Mouse (Mus musculus) midbrain, embryonic 12.5 days (tissue): Measurements from ENCODE around the gene Tnni1. TPM values are rescaled to one million over a fixed set of nuclear protein-coding genes. Genes with fewer than 3 reads are reported as not detected.

Experiments used
- ATAC-seq: fragments of 200-750 bp; cut with Nextera tagmentation; 2 replicates; pipeline ENCODE4 v1.8.0; 2017; ENCODE audit warnings: low read depth, moderate TSS enrichment, moderate library complexity; ENCODE audit not compliant: low FRiP score
- H3K27ac ChIP-seq: fragments of 300-500 bp; sonication (generic); replicated peaks from 2 replicates; pipeline ENCODE4 v1.5.1; 2016; ENCODE audit warnings: mild to moderate bottlenecking
- H3K27me3 ChIP-seq: fragments of 300-500 bp; sonication (generic); 2 replicates; pipeline ENCODE4 v1.6.1; 2016; ENCODE audit warnings: mild to moderate bottlenecking
- H3K36me3 ChIP-seq: fragments of 300-500 bp; sonication (generic); 2 replicates; pipeline ENCODE4 v1.6.1; 2016
- H3K4me1 ChIP-seq: fragments of 300-500 bp; sonication (generic); 2 replicates; pipeline ENCODE4 v1.6.1; 2016
- H3K4me2 ChIP-seq: fragments of 300-500 bp; sonication (generic); replicated peaks from 2 replicates; pipeline ENCODE4 v1.6.1; 2016; ENCODE audit warnings: mild to moderate bottlenecking, moderate library complexity
- H3K4me3 ChIP-seq: fragments of 300-500 bp; sonication (generic); 2 replicates; pipeline ENCODE4 v1.5.1; 2016; ENCODE audit warnings: mild to moderate bottlenecking
- H3K9ac ChIP-seq: fragments of 300-500 bp; sonication (generic); replicated peaks from 2 replicates; pipeline ENCODE4 v1.6.1; 2016; ENCODE audit warnings: mild to moderate bottlenecking, moderate library complexity
- H3K9me3 ChIP-seq: fragments of 300-500 bp; sonication (generic); 2 replicates; pipeline ENCODE4 v1.6.1; 2016; ENCODE audit warnings: mild to moderate bottlenecking
- WGBS: fragments of 180-500 bp; shearing (Covaris S2); methylation state at CpG from one replicate; pipeline ENCODE4 v1.1.7; 2016; 5-methylcytosine and 5-hydroxymethylcytosine counted together
- polyA plus RNA-seq: library from polyadenylated mRNA; unstranded; fragments of >200 nt; fragmentation: Nextera tagmentation; extraction: Ambion mirVana; gene quantifications from 2 replicates; pipeline ENCODE4 v1.2.1, GENCODE M21; 2016

The Tnni1 gene
- polyA plus RNA-seq, 1 experiment from 2014 or later: 2.2 TPM

DNA sequence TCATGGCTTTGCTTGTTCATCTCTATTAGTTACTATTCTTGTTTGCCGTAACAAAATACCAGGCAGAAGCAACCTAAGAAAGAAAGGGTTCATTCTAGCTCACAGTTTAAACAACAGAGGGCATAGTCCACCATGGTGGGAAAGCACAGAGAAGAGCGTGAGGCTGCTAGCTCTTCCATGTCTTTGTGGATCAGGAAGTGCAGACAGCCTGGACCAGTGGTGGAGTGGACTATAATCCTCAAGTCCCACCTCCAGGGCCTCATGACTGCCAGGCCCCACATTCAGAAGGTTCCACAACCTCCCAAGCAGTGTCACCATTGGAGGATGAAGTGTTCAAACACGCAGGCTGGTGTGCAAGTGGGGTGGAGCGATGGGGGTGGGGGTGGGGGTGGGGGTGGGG is 74.0 kb downstream of the Tnni1 start:
- Histone ChIP-seq H3K4me1 (peaks cover 21% of the 10 kb centered on the region), H3K36me3 (no peaks in the 10 kb centered on the region), H3K9me3 (no peaks in the 10 kb centered on the region), H3K27ac (no peak overlapping the region), H3K4me2 (no peak overlapping the region), H3K4me3 (no peak overlapping the region), H3K27me3 (peaks cover 4% of the 10 kb centered on the region; the same call in 1 of the 2 replicates), H3K9ac (no peak overlapping the region)
- no peak for ATAC-seq
- 91% methylated on average over 4 of the region's 4 CpGs for WGBS

DNA sequence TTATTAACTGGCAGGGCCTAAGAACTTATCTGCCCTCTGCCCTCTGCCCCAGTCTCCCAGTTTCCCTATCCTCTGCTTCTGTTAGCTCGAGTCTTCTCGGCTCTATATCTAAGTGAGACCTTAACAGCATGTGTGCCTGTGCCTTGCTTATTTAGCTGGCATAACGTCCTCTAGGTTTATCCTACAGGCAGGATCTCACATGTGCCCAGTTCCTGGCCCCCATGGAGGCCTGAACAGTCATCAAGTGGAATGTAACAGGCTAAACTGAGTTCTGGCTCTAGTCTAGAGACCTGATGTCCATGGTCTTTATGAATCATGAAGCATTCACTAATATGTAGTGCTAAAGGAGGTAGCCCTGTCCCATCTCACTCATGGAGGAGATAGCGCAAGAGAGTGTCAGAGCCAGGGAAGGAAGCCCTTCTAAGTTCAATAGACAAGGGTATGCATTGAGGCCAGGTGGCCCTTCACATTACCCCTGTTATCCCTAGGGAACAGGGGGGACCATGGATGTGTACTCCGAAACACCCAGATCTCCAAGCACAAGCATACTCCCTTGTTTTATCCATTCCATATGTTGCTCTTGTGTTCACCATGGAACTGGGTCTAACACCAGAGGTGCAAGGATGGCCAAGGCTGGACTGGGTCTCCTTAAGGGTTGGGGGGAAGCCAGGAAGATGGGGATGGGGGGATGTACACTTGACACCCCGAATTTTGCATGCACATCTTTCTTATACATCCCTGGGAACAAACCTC is 75.5 kb downstream of the Tnni1 start:
- Histone ChIP-seq H3K4me3 (no peak overlapping the region), H3K4me1 (peaks cover 18% of the 10 kb centered on the region), H3K27me3 (peaks cover 4% of the 10 kb centered on the region; the same call in 1 of the 2 replicates), H3K27ac (no peak overlapping the region), H3K9ac (no peak overlapping the region), H3K9me3 (no peaks in the 10 kb centered on the region), H3K4me2 (no peak overlapping the region), H3K36me3 (no peaks in the 10 kb centered on the region)
- no peak for ATAC-seq
- WGBS: 91% methylated on average over 6 of the region's 6 CpGs

DNA sequence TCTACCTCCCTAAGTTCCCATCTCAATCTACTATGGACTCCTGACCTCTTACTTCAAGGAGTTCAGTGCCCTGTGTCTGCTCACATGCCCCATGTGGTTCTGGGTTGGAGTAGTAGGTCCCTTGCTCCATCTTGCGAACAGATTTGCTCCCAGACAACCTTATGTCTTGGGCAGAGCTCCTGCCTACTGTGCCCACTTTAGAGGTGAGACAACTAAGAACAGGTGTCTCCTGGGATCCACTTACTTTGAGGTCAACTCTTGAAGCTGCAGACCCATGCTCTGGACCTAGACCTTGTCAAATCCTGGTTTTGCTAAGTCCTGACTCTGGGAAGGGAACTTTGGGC is 76.1 kb downstream of the Tnni1 start:
- no peak overlapping the region for H3K9ac ChIP-seq
- no peaks in the 10 kb centered on the region for H3K36me3 ChIP-seq
- 94% methylated on average over 1 of the region's 1 CpGs for WGBS
- no peak overlapping the region for H3K4me3 ChIP-seq
- H3K27ac ChIP-seq: no peak overlapping the region
- no peaks in the 10 kb centered on the region for H3K9me3 ChIP-seq
- H3K27me3 ChIP-seq: peaks cover 4% of the 10 kb centered on the region; the same call in 1 of the 2 replicates
- peaks cover 18% of the 10 kb centered on the region for H3K4me1 ChIP-seq
- H3K4me2 ChIP-seq: no peak overlapping the region
- ATAC-seq: no peak

DNA sequence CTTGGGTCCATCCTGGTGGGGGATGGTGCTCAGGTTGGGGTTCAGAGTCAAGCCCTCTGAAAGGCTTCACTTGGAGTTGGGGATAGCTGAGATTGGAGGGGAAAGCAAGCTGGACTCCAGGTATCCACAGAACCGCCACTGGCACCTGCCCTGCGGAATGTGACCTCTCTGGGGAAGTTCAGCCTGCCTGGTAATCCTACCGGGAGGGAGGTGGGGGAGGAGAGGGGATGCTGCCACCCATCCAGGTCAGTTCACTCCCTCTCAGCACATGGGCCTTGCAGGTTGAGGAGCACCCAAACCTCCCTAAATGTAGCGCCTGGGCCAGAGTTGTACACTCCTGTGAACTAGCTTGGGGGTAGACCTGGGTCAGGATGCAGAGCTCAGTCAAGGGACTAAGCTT is 76.8 kb downstream of the Tnni1 start:
- no peak overlapping the region for H3K9ac ChIP-seq
- no peak overlapping the region for H3K4me3 ChIP-seq
- 61% methylated on average over 4 of the region's 4 CpGs for whole genome bisulfite sequencing
- no peak for ATAC-seq
- H3K27me3 ChIP-seq: peaks cover 1% of the 10 kb centered on the region; the same call in 1 of the 2 replicates
- H3K27ac ChIP-seq: no peak overlapping the region
- no peaks in the 10 kb centered on the region for H3K36me3 ChIP-seq
- peaks cover 18% of the 10 kb centered on the region for H3K4me1 ChIP-seq
- no peaks in the 10 kb centered on the region for H3K9me3 ChIP-seq
- H3K4me2 ChIP-seq: no peak overlapping the region

DNA sequence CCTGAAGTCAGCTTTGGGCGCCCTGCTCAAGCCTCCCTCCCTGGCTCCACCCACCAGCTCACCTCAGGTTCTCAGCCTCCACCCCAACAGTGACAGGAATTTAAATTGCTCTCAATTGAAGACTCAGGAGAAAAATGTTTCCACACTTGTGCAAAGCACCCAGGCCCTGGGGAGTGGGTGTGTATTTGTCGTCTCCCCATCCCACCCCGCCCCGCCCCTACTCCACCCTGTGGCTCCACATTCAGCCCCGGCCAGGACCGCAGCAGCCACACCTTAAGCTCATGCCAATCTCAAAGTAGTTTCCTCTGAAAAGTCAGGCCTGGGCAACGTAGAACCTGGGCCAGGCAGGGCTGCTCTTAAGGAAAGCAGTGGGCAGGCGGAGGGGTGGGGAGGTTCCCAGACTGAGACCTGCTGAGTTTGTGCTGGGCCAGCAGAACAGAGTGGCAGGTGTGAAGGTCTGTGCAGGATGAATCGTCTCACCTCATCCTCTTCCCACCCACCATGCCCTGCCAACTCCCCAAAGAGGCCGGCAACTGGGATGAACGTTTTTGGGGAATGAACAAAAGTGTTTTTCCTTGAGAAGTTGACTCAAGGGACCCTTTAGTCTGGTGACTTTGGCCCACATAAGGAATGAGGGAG is 78.0 kb downstream of the Tnni1 start:
- no peak overlapping the region for H3K4me2 ChIP-seq
- no peak overlapping the region for H3K9ac ChIP-seq
- H3K27ac ChIP-seq: no peak overlapping the region
- no peaks in the 10 kb centered on the region for H3K27me3 ChIP-seq
- H3K4me3 ChIP-seq: no peak overlapping the region
- peaks cover 9% of the 10 kb centered on the region for H3K4me1 ChIP-seq
- no peak for ATAC-seq
- no peaks in the 10 kb centered on the region for H3K9me3 ChIP-seq
- no peaks in the 10 kb centered on the region for H3K36me3 ChIP-seq
- 72% methylated on average over 11 of the region's 11 CpGs for WGBS

DNA sequence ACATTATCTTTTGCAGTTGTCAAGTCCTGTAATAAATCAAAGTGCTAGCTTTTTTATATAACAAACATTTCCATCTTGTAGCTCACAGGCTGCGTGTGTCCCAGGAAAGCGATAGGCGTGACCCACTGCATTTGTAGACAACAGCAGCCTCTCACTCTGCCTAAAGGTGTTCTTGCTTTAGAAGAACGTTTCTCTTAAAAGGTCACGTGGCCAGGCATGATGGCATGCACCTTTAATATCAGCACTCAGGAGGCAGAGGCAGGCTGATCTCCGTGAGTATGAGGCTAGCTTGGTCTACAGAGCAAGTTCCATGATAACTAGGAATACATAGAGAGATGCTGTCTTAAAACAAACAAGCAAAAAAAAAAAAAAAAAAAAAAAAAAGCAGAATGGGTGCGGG is 79.3 kb downstream of the Tnni1 start:
- 91% methylated on average over 7 of the region's 7 CpGs for WGBS
- H3K27ac ChIP-seq: no peak overlapping the region
- H3K36me3 ChIP-seq: no peaks in the 10 kb centered on the region
- H3K4me1 ChIP-seq: no peaks in the 10 kb centered on the region
- no peaks in the 10 kb centered on the region for H3K27me3 ChIP-seq
- H3K4me3 ChIP-seq: no peak overlapping the region
- ATAC-seq: no peak
- no peaks in the 10 kb centered on the region for H3K9me3 ChIP-seq
- H3K9ac ChIP-seq: no peak overlapping the region
- H3K4me2 ChIP-seq: no peak overlapping the region

Other genes starting within 250 kb of the Tnni1 start
- 25.1 and 25.6 TPM in 2 replicates for gene Nav1, start 172.1 kb upstream of the Tnni1 start, polyA plus RNA-seq
- 35.6 and 41.0 TPM in 2 replicates for gene Csrp1, start 59.4 kb upstream of the Tnni1 start, polyA plus RNA-seq
- gene Phlda3, start 13.3 kb upstream of the Tnni1 start, polyA plus RNA-seq: 15.7 and 21.8 TPM in 2 replicates
- 0.20 and 0.32 TPM in 2 replicates for gene Lad1, start 39.2 kb downstream of the Tnni1 start, polyA plus RNA-seq
- 1.6 and 2.5 TPM in 2 replicates for gene Tnnt2, start 56.9 kb downstream of the Tnni1 start, polyA plus RNA-seq
- gene Pkp1, start 139.8 kb downstream of the Tnni1 start, polyA plus RNA-seq: 0.10 and 0.24 TPM in 2 replicates
- gene Igfn1, start 226.9 kb downstream of the Tnni1 start, polyA plus RNA-seq: not detected in 2 replicates
- gene Tmem9, start 228.7 kb downstream of the Tnni1 start, polyA plus RNA-seq: 129 and 138 TPM in 2 replicates